Mouse (Mus musculus) cerebellum, adult 2 months (tissue): ENCODE measurements around the gene Scamp3.

Source experiments
- CTCF ChIP-seq: fragments of 200-500 bp; IDR thresholded peaks from 2 replicates; pipeline ENCODE4 v1.5.1; 2011; ENCODE audit warnings: low read depth, mild to moderate bottlenecking, control low read depth, low read length, moderate library complexity, borderline replicate concordance; ENCODE audit not compliant: insufficient read depth
- POLR2A ChIP-seq: fragments of 200-500 bp; IDR thresholded peaks from 2 replicates; pipeline ENCODE4 v1.6.1; 2011; ENCODE audit warnings: low read length, control low read depth, borderline replicate concordance; ENCODE audit not compliant: insufficient read depth

DNA sequence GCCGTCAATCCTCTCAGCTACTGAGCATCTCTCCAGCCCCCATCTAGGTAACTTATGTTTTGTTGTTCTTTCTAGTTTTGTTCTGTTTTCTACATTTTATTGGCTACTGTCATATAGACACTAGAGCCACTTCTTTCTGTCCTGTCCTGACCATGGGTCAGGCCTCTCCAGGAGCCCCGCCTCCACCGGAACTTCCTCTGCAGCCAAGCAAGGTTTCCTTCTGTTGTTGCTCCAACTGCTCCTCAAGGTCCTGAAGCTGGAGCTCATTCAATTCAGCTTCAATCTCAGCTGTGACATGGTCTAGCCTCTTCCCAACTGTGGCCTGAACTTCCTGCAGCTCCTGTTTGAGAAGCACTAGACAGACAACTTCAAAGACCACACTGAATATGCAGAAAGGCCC is 47.4 kb upstream of the Scamp3 start:
- TF ChIP-seq CTCF (no peak), POLR2A (no peak)
